Mouse (Mus musculus): ENCODE data around the gene Polk.

The Polk gene

DNA sequence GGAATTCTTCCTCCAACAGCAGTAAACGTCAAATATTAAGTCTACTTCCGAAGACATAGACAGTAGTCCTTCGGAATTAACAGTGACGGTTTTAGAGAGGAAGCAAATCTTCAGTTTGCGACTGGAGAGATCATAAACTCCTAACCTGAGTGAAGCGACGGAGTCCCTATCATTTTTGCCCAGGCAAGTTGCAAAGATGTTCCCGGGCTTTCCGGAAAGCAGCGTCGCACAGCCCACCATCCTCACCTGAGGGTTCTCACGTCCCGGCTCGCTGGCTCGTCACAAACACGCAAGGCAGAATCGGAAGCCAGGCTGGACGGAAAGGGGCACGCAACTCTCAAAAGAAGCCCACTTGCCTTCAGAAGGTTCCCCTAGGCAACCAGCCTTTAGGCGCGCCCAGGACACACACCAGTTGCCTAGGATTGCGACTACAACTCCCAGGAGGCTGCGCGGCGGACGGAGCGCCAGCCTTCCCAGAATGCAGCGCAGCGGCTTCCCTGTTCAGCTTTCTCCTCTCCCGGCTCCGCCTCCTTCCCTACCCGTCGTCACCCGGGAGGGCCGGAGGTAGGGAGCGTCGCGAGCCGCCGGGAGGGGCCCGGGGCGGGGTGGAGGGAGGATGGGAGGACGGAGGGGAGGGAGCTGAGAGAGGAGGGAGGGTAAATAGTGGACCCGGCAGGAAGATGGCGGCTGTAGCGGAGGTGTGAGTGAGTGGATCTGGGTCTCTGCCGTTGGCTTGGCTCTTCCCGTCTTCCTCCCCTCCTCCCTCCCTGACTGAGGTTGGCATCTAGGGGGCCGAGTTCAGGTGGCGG lies at the start of gene Polk, which contains the start of gene Col4a3bp:
Polk (minus strand) TSS at position 499 of the 809 bp plus-strand sequence.
Col4a3bp (plus strand) TSS at position 538 of the 809 bp plus-strand sequence.
- peak; percentile 96 to 98 for DNase-seq

DNA sequence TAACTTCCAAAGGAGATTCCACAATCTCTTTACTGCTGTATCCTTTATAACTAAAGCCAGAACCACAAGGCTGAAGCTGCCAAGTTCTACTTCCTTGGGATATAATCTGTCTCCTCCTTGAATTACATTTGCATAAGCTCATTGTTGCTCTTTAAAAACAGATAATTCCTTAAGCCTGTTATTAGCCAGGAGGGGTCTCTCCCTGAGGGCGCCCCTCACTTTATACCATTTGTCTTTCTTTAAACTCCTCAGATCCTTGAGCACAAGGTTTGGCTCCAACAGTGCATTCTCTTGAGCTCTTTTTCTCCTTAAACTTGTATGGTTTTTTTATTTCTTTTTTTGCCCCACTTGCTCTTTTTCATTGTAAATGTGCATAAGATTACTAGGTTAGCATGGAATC lies 46.3 kb upstream of the Polk start:
- no peak for DNase-seq

DNA sequence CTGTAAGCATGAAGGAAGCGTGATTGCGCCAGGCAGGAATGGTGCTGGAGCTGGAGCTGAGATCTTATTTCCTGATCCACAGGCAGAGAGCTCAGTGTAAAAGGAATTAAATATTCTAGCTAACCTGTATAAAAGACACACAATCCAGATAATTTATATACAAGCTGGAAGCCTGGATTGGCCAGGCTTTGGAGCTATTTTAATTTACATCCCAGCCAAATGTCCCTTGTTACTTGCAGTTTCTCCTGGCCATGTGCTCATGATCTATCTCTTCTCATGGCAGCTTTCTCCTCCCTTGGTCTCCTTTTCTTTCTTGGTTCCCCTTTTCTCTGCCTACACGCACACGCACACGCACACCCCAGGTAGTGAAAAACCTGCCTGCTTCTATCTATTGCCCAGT lies 44.2 kb upstream of the Polk start:
- no peak for DNase-seq

DNA sequence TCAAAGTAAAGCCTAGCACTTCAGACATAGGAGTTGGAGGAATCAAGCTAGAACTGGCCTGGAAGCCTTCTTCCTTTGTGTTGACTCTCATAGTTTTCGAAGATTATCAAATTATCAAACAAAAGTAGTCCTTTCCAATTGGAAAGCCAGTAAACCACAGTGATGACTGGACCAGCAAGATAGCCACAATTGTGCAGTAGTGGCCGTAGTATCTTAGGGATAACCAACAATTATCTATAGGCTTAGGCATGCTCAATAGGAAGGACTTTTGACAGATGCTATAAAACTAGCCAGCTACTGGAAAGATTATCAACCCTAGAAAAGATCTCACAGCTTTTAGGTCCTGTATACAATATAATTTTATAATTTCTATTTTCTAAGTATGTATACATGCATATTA lies 41.8 kb upstream of the Polk start:
- no peak for DNase-seq

DNA sequence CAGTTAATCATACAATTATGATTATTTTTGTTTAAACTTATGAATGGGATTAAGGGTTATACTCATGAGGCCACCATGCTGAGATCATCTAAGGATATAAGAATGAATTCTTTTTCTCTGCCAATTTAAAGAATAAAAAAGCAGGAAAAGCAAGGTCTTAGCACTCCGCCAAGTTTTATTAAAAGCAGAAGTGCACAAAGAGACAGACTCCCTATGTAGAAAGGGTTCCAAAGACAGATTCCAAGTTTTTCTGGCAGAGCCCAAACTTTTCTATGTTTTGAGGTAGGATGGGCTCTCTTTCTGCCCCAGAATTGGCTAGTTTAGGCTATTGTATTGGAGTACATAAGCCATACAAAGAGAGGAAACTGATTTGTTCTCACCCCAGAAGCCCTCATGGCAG lies 37.6 kb upstream of the Polk start:
- no peak for DNase-seq

DNA sequence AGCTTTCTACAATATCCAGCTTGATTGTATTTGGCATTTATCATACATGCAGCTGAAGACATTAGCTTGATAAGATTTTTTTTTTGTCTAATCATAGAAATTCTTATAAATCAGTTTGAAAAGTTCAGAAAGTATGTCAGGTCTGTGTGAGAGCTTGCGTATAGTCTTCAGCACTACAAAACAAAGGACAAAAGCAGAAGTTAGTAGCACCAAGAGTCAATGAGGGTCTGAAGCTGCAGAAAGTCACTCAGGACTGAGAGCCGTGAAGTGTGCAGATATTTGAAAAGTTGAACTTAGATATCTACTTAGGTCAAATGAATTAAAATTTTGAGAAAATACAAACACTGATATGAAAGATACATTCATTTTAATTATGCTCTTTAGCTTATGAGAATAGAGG lies 36.7 kb upstream of the Polk start:
- no peak for DNase-seq

DNA sequence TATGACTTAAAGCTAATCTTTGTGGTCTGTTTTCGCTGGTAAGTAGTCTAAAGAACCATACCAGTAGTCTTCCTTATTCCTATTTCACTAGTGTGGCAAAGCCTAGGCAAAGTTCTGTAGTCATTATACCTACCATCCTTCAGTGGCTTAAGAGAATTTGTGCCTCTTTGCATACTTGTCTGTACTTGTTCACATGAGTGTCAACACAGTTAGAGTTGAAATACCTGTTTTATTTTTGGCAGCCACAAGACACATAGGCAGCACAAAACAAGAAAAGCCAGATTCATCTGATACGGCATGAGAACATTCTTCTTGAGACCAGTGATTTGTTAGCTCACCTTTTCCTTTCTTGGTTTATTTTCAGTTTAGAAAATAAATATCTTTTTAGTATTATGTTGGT lies 31.8 kb upstream of the Polk start:
- DNase-seq = no peak

DNA sequence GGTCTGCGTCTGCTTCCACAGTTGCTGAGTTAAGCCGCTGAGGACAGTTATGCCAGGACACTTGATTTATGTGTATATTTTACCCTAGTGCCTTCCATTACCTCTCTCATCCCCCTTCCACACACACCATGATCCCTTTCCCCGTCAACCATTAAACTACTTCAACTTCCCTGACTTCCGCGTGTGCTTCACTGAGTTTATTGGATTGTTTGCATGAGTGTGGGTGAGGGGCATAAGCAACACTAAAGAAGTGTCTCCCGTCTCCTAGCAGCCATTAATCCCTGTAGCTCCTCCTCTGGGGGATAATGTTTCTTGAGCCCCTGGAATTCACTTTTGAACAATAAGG lies 28.6 kb upstream of the Polk start:
- DNase-seq = no peak

DNA sequence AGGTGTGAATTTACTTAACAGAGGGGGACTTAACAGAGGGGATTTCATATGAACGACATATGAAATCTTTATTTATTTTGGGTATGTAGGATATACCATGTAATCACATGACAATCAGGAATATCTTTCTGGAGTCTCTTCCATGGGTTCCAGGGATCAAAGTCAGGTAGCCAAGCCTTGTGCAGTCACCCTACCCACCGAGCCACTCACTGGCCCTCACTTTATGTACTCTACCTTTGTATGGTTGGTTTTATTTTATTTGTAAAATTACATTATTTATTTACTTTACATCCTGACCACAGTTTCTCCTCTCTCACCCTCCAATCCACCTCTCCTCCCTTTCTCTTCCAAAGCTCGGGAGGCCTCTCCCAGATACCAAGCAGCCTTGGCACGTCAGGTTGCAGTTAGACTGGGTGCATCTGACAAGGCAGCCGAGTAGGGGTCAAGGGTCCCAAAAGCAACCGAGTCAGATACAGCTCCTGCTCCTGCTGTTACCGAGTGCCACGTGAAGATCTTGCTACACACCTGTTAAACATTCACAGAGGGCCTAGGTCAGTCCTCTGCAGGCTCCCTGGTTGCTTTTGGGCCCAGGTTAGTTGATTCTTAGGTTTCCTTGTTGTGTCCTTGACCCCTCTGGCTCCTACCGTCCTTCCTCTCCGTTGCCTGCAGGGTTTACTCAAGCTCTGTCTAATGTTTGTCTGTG lies 28.1 kb upstream of the Polk start:
- DNase-seq = no peak

DNA sequence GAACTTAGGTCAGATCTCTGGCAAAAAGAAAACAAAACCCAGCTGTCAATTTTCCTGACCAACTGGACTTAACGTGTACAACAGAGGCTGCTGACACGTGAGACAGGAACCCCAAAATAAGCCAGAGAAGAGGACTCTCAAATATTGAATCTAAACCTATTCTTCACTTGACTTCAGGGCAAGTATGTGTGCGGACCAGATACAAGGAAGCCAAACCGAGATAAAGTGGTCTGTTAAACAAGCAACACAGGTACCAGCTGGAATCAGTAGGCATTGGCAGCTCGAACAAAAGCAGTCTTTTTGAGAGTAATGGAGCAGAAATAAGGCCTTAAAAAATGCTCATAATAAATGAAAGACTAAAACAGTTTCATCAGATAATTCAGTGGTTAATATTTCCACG lies 25.6 kb upstream of the Polk start:
- no peak for DNase-seq

DNA sequence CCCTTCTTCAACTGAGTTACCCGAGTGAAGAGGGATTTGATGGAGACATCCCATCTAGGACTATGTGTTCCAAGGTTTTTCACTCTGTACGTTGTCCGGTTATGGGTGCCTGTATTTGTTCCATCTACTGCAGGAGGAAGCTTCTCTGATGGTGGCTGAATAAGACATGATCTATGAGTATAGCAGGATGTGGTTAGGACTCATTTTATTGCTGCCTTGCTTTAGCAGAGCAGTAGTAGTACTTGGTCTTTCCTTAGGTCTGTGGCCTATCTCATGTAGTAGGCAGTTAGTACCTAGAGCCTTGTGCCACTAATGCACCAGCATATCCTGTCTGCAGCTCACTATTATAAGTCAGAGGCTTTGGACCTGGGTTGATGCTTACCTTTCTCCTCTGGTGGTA lies 12.7 kb upstream of the Polk start:
- no peak for DNase-seq

DNA sequence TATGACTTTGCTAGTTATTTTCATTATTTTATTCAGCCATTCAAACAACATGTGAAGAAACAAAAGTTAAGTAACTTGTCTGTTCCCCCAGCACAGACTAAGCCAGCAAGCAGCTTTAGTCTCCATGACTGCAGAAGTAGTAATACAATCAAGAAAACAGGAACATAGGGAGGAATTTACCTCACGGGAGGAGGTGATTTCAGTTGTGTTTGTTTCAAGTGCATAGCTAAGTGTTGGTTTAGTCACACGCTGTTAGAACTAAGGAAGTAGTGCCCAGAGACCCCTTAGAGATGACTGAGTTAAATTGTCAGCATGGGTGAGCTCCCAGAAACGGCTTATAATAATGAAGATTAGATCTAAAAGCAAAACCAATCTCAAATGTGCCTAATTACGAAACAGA lies 5.6 kb upstream of the Polk start:
- no peak for DNase-seq

DNA sequence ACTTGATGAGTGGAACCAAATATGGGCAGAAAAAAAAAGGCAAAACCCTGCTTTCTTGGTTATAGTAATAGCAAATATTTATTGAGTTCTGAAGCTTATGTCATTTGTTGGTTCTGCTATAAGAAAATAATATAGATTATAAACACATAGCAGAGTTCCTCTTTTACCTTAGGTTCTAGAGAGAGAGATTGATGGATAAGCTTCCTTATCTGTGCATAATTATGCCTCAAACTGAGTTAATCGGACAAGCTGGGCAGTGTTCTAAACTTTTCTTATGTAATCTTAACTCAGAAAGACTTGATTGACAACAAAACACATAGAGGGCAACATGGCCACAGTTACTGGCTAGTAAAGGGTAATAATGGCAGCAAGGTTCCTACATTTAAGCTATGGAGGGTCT lies 4.9 kb upstream of the Polk start:
- DNase-seq = no peak

DNA sequence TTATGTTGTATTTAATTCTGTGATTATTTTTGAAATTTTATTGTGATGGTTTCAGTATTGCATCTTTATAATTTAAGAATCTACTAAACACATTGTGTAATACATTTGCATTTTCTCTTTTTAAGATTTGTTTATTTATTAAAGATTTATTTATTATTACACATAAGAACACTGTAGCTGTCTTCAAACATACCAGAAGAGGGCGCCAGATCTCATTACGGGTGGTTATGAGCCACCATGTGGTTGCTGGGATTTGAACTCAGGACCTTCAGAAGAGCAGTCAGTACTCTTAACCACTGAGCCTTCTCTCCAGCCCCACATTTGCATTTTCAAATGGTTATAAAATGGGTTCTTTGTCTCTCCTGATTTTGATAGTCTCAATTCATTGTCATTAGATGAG lies 2.1 kb upstream of the Polk start:
- DNase-seq = no peak

DNA sequence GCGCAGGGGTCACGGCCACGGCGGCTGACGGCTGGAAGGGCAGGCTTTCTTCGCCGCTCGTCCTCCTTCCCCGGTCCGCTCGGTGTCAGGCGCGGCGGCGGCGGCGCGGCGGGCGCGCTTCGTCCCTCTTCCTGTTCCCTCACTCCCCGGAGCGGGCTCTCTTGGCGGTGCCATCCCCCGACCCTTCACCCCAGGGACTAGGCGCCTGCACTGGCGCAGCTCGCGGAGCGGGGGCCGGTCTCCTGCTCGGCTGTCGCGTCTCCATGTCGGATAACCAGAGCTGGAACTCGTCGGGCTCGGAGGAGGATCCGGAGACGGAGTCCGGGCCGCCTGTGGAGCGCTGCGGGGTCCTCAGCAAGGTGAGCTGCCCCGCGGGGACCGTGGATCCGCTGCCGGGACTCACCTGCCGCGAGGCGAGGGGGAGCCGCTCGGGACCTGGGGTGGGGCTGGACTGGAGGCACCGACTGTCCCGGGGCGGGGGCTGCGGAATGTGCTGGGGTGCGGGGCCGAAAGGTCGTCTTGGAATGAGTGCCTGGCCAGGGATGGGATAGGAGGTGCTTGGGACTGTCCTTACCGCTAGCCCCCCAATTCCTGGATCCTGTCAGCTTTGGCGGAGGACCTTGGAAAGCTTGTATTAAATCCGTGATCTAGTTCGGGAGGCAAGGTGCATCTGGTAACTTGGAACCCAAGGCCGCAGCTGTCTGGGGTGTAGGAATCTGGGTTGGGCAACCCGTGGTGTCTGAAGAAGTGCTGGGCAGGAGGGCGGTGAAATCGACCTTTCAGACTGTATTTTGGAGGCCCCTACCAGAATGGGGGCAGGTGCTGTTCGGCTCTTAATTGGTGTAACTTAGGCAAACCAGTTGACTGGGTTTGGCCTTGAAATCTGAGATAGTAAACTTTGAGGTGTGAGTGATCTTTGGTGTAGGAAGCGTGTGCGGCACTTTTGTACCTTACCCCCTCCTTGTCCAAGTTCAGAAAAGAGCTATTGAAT lies 817 bp upstream of the Polk start:
- DNase-seq = peak in 1 of 2 experiments; percentile 72

DNA sequence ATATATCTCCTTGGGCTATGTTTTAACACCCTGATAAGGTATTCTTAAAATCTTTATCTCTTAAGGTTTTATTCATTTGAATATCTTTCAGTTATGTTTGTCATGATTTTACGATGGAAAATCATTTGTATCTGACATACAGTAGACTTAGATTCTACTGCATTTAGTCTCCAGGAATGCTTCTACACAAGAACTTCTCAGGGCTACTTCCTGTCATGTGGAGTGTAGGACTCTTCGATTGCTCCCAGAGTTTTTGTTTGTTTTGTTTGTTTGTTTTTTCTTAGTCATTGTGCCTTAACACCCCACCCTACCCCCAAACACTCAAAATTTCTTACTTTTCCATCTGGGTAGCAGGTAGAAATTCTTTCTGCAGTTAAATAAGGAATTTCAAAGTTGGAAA lies 998 bp downstream of the Polk start:
- no peak for DNase-seq

DNA sequence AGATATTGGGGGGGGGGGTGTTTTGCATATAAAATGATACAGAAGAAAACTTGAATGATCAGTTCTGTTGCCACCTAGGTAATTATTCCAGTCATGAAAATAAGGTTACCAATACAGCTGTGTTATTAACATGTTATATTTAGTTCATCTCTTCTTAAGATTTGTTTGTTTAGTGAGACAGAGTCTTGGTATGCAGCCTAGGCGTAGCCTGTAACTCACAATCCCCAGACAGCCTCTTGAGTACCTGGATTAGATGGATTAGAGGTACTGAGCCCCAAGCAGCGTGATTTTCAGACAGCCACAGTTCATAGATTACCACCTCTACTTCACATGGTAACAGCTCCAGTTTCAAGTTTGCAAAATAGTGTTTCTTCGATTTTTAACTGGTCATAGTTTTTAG lies 4.3 kb downstream of the Polk start:
- no peak for DNase-seq

DNA sequence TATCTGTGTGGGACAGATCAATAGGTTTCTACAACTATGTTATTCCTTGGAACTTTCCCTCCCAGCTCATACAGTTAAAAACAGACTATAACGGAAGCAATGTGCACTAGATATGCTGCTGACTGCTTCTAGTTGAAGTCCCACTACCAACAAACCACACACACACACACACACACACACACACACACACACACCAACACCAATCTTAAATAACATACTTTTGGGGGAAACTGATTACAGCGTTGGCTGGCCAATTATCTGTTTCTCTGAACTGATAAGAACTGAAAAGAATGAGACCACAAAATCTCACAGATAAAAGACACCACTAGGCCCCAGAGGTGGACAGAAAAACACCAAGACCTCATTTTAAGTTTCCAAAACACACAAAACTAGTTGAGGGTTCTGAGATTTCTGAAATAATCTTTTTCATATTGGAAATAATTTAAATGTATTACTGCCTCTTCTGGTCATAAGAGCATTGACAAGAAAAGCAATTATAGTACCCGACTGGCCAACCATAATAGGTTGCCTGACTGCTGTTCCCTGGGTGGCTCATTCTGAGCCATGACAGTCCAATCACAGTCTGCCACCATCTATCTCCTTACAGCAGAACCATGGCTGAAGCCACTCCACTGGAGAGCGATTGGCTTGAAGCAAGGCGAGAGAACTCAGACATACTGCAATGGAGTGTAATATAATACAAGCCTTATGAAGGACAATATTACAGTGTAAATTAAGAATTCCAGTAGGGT lies 5.4 kb downstream of the Polk start:
- DNase-seq = no peak

DNA sequence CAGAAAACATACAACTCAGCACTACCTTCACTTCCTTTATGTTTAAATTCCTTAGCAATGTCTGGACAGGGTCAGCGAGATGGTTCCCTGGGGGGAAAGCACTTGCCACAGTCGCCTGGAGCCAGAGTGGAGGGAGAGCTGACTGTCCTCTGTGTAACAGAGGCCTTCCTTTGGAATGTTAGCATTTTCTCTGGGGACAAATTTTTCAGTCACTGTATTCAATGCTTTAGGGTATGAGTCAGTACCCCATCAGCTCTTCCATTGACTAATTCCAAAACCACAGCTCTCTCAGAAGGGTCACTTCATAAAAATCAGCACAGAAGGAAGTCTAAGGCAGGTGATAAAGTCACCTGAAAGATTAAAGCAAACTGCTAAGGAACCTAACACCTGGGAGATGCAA lies 8.6 kb downstream of the Polk start:
- no peak for DNase-seq

DNA sequence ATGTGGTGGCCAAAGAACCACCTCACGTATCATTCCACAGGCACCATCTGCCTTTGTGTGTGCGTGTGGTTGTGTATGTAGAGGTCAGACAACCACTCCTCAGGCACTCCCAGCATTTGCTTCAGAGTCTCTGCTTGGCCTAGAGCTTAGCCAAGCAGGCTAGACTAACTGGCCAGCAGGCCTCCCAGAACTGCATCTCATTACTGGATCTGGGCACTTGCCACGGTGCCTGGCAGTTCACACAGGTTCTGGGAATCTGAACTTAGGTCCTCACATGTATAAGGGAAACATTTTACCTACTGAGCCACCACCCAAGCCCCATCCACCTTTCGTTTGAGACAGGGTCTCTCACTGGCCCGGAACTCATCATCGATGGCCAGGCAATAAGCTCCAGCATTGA lies 10.2 kb downstream of the Polk start:
- peak; percentile 25 to 26 for DNase-seq

DNA sequence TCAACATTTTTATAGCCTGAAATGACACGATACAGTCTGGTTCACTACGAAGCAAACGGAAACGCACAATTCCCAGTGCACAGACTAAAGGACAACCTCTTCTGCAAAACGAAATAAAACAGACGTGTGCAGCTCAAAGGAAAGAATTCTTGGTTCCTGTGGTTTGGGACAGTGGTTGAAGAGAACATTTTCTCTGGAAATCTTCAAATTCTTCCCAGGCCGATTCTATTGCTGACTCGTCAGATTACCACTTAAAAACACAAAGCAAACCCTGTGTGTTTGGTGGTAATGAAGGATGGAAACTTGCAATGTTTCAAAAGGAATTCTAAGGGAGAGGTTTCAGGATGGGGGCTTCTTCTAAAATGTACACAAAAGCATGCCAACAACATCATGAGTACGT lies 12.3 kb downstream of the Polk start:
- no peak for DNase-seq

DNA sequence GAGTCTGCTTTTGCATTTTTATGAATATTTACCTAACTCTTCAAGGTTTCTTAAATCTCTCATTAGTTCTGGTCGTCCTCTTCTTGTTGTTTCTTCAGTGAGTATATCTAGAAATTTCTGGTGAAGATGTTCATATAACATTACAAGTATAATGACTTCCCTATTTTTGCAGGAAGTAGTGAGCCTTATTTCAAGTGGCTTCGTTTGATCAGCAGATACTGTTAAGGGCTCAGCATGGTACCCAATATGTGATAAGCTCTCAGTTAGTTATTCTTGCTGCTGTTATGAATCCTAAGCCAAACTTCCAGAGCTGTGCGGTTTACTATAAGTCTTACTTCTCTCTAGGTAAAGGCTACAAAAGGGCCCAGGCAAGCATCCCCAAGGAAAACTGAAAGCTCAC lies 12.8 kb downstream of the Polk start:
- no peak for DNase-seq

DNA sequence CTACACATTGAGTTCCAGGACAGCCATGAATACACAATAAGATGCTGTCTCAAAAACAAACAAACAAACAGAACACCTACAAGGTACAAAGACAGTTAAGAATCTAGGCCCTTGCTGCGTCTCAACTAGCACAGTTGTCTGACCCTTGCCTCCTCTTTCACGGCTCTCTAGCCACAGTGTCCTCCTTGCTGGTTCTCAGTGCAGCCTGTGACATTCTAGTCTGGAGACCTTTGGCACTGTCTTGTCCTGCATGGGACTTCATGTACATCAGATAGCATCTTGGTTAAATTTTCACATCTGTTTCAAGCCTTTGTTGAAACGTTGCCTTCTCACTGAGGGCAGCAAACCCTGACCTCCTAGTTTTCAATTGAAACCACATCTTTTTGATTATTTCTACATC lies 13.6 kb downstream of the Polk start:
- DNase-seq = no peak
